Mouse (Mus musculus) testis, postnatal 14 days (tissue): Measurements from ENCODE around the gene Ssc4d.

Experiments
- DNase-seq: peaks from one replicate; pipeline ENCODE4 v3.0.0; 2021; ENCODE audit warnings: low spot score

The Ssc4d gene

GRCm38 (mm10) chr5:135975893-135976668 lies 1.8 kb upstream of the Ssc4d start:
- no peak for DNase-seq

GRCm38 (mm10) chr5:135971876-135972275 lies 2.5 kb downstream of the Ssc4d start:
- DNase-seq: no peak

DNA sequence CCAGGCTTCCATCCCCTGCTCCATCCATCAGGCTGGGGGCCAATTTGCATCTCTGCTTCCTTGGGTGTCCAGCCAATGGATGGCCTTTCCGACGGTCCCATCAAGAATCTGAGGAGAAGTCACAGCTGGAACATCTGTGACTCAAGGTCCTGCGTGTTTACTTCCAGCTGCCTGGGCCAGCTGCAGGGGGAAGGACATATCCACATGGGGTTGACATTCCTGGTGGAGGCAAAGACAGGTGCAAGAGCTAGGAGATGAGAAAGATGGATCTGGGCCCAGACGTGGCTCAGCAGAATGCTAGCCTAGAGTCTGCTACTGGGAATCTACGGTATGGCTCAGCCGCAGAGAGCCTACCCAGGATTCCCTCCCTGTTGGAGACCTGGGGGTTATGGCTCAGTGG lies 4.1 kb downstream of the Ssc4d start:
- DNase-seq: no peak

GRCm38 (mm10) chr5:135968781-135969180 lies 5.5 kb downstream of the Ssc4d start:
- DNase-seq: no peak

- no peak for DNase-seq
These were observed 7.5 kb downstream of the Ssc4d start for GRCm38 (mm10) chr5:135966866-135967265.

DNA sequence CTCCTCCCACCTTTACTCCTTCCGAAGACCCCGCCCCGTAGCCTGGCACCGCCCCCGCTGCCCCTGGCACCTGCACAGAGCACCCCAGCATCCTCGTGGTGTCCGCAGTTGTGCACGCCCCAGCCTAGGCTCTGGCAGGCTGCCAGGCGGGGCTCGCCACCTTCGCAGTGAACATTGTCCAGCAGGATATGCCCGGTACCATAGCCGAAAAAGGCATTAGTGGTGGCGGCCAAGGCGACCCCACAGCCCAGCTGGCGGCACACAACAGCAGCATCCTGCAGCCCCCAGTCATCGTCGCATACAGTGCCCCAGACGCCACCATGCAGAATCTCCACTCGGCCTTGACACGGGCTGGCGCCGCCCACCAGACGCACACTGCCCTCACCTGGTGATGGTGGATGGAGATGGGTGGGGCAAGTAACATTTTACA lies 8.8 kb downstream of the Ssc4d start:
- peak; percentile 55 for DNase-seq

GRCm38 (mm10) chr5:135963280-135963627 lies 11.1 kb downstream of the Ssc4d start:
- DNase-seq: no peak

GRCm38 (mm10) chr5:135962492-135963279 lies 11.6 kb downstream of the Ssc4d start:
- DNase-seq: peak; percentile 98

DNA sequence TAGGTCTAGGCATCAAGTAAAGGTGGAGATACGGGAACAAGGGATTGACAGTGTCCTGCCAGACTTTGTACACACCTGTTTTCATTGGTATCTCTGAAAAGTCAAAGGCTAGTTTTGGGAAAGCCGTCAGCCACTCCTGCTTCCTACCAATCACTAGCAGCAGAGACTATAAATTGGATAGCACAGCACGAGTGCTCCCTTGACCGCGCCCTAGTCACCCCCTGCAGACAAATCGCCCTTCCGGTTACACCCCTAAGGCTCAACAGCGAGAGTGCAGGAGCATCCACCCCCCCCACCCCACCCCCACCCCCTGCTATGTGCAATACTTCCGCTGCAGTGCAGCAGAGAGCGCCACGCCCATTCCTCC lies 12.2 kb downstream of the Ssc4d start:
- no peak for DNase-seq

DNA sequence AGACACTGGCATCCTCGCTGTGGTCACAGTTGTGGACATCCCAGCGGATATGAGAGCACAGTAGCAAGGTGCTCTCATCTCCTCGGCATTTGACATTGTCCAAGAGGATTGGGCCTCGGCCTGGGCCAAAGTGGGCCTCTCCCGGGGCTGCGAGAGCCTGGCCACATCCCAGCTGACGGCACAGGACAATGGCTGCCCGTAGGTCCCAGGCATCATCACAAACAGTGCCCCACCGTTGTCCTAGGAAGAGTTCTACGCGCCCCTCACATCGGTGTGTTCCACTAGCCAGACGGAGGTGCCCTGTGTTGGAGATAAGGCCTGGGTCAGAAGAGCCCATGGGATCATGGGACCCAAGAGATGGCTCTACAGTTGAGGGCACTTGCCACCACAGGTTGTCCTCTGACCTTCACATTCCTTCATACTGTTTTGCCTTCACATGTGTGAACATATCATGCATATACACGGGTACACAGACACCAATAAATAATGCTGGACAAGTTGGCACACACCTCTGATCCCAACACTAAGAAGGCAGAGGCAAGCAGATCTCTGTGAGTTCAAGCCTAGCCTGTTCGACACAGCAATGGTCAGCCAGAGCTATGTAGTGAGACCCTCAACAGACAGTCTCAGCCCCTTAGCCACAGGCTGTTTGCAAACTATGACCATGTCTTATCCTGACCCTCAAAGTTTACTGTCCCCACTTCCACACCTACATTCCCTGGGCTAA lies 13.3 kb downstream of the Ssc4d start:
- peak; percentile 21 for DNase-seq

DNA sequence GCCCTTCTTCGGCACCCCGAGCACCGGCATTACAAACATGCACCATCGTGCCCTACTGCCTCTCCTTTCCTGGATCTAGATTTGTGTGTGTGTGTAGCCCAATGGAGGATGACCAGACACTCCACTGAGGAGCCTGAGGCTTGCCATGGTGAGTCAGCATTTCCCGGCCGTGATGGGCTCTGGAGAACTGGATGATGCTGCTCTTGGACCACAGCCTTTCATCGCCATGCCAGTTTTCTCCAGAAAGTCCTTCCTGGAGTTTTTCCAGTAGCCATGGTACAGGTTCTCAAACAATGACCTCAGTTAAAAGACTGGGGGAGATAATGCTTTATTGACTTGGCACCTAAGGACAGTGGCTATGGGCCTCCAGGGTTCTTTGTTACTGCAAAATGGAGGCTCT lies 14.4 kb downstream of the Ssc4d start:
- no peak for DNase-seq

GRCm38 (mm10) chr5:135958367-135958766 lies 16.0 kb downstream of the Ssc4d start:
- DNase-seq: no peak

GRCm38 (mm10) chr5:135957207-135957974 lies 16.9 kb downstream of the Ssc4d start:
- peak; percentile 97 for DNase-seq

GRCm38 (mm10) chr5:135956300-135957206 lies 17.8 kb downstream of the Ssc4d start:
- no peak for DNase-seq

DNA sequence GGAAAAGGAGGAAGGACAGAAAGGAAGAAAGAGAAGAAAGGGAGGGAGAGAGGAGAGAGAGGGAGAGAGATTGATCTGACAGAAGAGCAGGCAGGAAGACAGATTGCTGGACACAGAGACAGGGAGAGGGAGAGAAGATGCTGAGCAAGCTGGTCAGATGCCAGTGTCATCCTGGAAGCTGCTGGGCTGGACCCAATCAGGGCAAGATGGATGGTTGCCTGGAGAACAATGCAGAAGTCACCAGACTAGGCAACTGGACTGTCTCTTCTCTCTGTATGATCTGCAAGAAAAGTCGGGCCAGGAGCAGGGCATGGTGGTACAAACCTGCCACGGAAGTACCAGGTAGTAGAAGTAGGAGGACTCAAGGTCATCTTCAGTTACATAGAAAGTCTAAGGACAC lies 21.5 kb downstream of the Ssc4d start:
- no peak for DNase-seq

DNA sequence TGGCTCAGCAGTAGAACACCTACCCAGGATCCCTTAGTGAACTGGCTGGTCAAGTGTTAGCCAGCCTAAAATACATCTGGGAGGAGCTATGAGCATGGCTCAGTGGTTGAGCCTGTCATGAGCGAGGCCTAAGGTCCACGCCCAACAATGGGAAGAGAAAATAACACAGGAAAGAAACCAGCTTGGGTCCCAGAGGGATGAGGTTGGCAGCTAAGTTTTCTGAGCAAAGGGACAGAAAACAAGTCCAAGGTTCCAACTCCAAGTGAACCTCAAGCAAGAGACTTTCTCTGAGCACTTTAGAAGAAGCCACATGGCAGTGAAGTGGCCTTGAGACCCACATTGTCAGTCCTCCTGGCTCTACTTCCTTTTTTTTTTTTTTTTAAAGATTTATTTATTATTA lies 22.7 kb downstream of the Ssc4d start:
- DNase-seq: no peak

DNA sequence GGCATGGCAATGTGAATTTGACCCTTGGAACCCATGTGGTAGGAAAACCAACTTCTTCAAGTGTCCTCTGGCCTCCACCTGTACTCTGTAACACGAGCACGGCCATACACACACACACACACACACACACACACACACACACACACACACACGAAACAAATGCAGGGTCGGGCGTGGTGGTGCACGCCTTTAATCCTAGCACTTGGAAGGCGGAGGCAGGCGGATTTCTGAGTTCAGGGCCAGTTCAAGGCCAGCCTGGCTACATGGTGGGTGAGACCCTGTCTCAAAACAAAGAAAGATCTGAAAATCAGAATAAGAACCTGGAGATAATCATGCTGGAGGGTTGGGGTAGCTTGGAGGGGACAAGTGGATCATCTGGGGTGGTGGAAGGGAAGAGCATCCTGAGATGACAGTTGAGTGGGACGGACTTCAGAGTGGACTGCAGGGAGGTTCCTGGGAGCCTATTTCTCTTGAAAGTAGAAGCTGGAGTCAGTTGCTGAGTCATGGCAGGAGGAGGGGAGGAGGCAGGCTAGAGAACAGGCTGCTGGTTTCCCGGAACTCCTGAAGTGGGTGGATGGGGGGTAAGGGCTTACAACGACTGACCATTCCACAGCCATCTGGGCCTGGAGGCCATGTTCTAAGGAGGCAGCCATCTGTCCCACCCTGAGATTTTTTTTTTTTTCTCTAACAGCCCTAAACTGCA lies 23.5 kb downstream of the Ssc4d start:
- DNase-seq: no peak

DNA sequence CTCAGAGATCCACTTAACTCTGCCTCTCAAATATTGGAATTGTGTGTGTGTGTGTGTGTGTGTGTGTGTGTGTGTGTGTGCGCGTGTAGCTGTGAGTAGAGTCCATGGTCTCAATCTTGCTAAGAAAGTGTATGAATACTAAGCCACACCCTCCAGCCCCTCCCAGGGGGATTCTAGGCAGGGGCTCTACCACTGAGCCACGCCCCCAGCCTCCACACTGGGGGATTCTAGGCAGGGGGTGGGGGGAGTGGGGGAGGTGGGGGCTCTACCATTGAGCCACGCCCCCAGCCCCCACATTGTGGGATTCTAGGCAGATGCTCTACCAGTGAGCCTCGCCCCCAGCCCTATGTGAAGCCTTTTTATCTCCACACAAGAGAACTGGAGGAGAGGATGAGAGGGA lies 27.7 kb downstream of the Ssc4d start:
- no peak for DNase-seq

GRCm38 (mm10) chr5:135945916-135946408 lies 28.4 kb downstream of the Ssc4d start:
- no peak for DNase-seq

DNA sequence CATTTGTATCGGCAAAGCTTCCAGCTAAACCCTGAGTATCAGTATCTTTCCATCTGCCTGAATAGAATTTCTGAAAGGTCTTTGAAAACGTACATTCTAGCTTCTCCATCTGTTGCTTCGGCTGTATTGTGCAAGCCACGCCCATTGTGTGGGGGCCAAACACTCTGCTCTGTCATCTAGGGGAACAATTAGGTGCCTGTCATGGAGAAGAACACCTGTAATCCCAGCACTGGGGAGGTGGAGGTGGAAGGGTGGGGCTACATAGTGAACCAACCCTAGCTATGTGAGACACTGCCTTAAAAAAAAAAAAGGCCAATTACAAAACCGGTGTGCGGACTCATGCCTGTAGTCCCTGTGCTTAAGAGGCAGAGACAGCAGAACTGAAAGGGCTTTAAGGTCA lies 31.6 kb downstream of the Ssc4d start:
- DNase-seq: no peak
